Mouse (Mus musculus) kidney, postnatal 0 days (tissue): Measurements from ENCODE around the gene Cmip. TPM values are rescaled to one million over a fixed set of nuclear protein-coding genes. Genes with fewer than 3 reads are reported as not detected.

ENCODE experiments used
- ATAC-seq: fragments of 200-750 bp; cut with Nextera tagmentation; replicated peaks from 2 replicates; pipeline ENCODE4 v1.8.0; 2017; ENCODE audit warnings: low read depth, moderate number of reproducible peaks, moderate TSS enrichment, moderate library complexity; ENCODE audit not compliant: low FRiP score
- DNase-seq: peaks from one replicate; pipeline ENCODE4 v3.0.0-alpha.2; 2016; ENCODE audit warnings: low spot score
- H3K27ac ChIP-seq: fragments of 300-500 bp; sonication (generic); 2 replicates; pipeline ENCODE4 v1.5.1; 2014; ENCODE audit warnings: mild to moderate bottlenecking
- H3K27me3 ChIP-seq: fragments of 300-500 bp; sonication (generic); 2 replicates; pipeline ENCODE4 v1.6.1; 2014; ENCODE audit warnings: low read length, mixed read lengths; ENCODE audit not compliant: insufficient read depth
- H3K36me3 ChIP-seq: fragments of 300-500 bp; sonication (generic); 2 replicates; pipeline ENCODE4 v1.6.1; 2014; ENCODE audit warnings: low read length, mixed read lengths; ENCODE audit not compliant: insufficient read depth
- H3K4me1 ChIP-seq: fragments of 300-500 bp; sonication (generic); replicated peaks from 2 replicates; pipeline ENCODE4 v1.6.1; 2014; ENCODE audit warnings: antibody characterized with exemption, low read length, mixed read lengths; ENCODE audit not compliant: insufficient read depth
- H3K4me2 ChIP-seq: fragments of 300-500 bp; sonication (generic); 2 replicates; pipeline ENCODE4 v1.6.1; 2014; ENCODE audit warnings: mild to moderate bottlenecking, low read length, moderate library complexity, mixed read lengths
- H3K4me3 ChIP-seq: fragments of 300-500 bp; sonication (generic); replicated peaks from 2 replicates; pipeline ENCODE4 v1.5.1; 2014; ENCODE audit warnings: low read depth, low read length
- H3K9ac ChIP-seq: fragments of 300-500 bp; sonication (generic); 2 replicates; pipeline ENCODE4 v1.6.1; 2014; ENCODE audit warnings: low read depth, low read length
- H3K9me3 ChIP-seq: fragments of 300-500 bp; sonication (generic); replicated peaks from 2 replicates; pipeline ENCODE4 v1.6.1; 2016; ENCODE audit warnings: low read length, inconsistent platforms, mixed read lengths
- CTCF ChIP-seq: IDR thresholded peaks from 2 replicates; pipeline ENCODE4 v1.5.1; 2016; ENCODE audit warnings: antibody characterized with exemption, low read depth, mild to moderate bottlenecking, moderate library complexity
- WGBS: fragments of 180-500 bp; shearing (Covaris S2); extraction: QIAGEN DNeasy Blood & Tissue Kit; methylation state at CpG from one replicate; pipeline ENCODE4 v1.1.7; 2014; 5-methylcytosine and 5-hydroxymethylcytosine counted together
- polyA plus RNA-seq: library from polyadenylated mRNA; unstranded; fragments of >200 nt; fragmentation: Nextera tagmentation; extraction: Ambion mirVana; gene quantifications from 2 replicates; pipeline ENCODE4 v1.2.1, GENCODE M21; 2015

Gene Cmip
- polyA plus RNA-seq, 1 experiment from 2014 or later, result 36.8 TPM

DNA sequence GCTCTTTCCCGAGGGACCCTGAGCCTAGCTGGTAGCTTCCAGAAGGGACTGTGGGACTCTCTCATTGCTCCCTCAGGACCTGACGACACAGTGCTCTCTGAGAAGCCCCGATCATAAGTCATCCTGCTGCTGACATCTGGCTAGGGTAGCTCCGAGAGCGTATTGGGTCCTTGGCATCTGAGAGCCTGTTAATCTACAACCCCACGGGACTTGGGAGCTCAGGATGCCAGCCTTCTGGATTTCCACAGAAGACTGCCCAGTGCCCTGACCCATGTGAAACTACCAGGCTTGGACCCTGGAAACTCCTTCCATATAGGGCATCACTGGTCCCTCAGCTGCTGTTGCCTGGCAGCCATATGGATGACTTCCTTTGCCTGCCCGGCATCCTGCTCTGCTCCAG lies 43.3 kb downstream of the Cmip start:
- TF ChIP-seq CTCF, result no peak

GRCm38 (mm10) chr8:117301457-117302041 lies 44.7 kb downstream of the Cmip start:
- ATAC-seq (no peak), DNase-seq (no peak)
- H3K4me1 ChIP-seq, result peaks cover 42% of the 10 kb centered on the region
- H3K9me3 ChIP-seq, result no peaks in the 10 kb centered on the region
- H3K36me3 ChIP-seq, result no peaks in the 10 kb centered on the region
- H3K4me3 ChIP-seq, result no peak overlapping the region
- no peak overlapping the region for H3K9ac ChIP-seq
- no peak for TF ChIP-seq CTCF
- no peaks in the 10 kb centered on the region for H3K27me3 ChIP-seq
- H3K27ac ChIP-seq, result no peak overlapping the region
- no peak overlapping the region for H3K4me2 ChIP-seq
- 90% methylated on average over 12 of the region's 12 CpGs for WGBS

More for the DNA sequence above, 43.3 kb downstream of the Cmip start:
- no peak overlapping the region for H3K4me3 ChIP-seq
- no peak overlapping the region for H3K9ac ChIP-seq
- no peaks in the 10 kb centered on the region for H3K36me3 ChIP-seq
- no peaks in the 10 kb centered on the region for H3K27me3 ChIP-seq
- 31% methylated on average over 7 of the region's 7 CpGs for WGBS
- no peak for DNase-seq
- peaks cover 42% of the 10 kb centered on the region for H3K4me1 ChIP-seq
- no peak overlapping the region; the same call in 1 of the 2 replicates for H3K27ac ChIP-seq
- H3K4me2 ChIP-seq, result no peak overlapping the region
- H3K9me3 ChIP-seq, result no peaks in the 10 kb centered on the region
- ATAC-seq, result peak; percentile 49

- ATAC-seq, result no peak
- Histone ChIP-seq H3K36me3 (no peaks in the 10 kb centered on the region), H3K9me3 (no peaks in the 10 kb centered on the region), H3K9ac (no peak overlapping the region), H3K27me3 (no peaks in the 10 kb centered on the region), H3K4me2 (no peak overlapping the region), H3K4me1 (peaks cover 42% of the 10 kb centered on the region), H3K27ac (no peak overlapping the region), H3K4me3 (no peak overlapping the region)
- DNase-seq, result no peak
- no peak for TF ChIP-seq CTCF
- WGBS, result 82% methylated on average over 11 of the region's 11 CpGs
Observed at GRCm38 (mm10) chr8:117302072-117302471, 45.2 kb downstream of the Cmip start.

DNA sequence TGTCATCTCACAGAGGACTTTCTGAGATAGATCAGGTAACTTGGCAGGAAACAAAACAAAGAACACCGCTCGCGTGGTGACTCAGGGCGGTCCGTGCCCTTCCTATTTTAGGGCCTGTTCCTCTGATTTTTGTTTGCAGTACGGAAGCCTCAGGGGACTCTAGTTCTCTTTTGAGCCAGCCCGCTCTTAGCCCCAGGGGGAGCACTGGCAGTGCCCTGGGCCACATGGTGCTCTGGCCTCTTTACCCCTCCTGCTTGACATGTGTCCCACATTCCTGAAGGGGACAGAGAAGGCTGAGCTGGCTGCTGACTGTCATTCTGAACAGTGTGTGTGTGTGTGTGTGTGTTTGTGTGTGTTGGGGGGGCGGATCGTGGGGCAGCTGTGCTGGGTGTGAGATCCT lies 46.8 kb downstream of the Cmip start:
- WGBS, result 37% methylated on average over 9 of the region's 9 CpGs
- H3K9me3 ChIP-seq, result no peaks in the 10 kb centered on the region
- no peak overlapping the region for H3K9ac ChIP-seq
- no peaks in the 10 kb centered on the region for H3K27me3 ChIP-seq
- ATAC-seq, result no peak
- no peak for DNase-seq
- no peaks in the 10 kb centered on the region for H3K36me3 ChIP-seq
- no peak for TF ChIP-seq CTCF
- H3K4me1 ChIP-seq, result peaks cover 47% of the 10 kb centered on the region
- H3K4me2 ChIP-seq, result no peak overlapping the region
- H3K4me3 ChIP-seq, result no peak overlapping the region
- H3K27ac ChIP-seq, result peak overlapping the region; percentile 34

DNA sequence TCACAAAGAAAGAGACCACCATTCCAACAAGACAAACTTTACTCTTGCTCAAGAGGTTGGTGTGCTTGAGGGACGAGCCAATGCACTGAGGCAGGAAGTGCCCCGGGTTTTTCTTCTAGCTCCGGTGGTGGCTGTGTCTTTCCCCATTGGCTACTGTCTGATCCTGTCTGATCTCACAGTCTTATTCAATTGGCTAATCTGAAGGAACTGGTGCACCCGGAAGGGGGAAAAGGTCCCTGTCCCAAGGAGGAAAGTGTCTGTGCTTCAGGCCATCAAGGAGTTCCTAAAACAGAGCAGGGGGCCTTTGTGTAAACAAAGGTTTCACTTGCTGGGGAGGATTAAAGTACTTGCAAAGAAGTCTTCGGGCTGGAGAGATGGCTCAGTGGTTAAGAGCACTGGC lies 48.5 kb downstream of the Cmip start:
- no peak for TF ChIP-seq CTCF

GRCm38 (mm10) chr8:117306756-117307155 lies 49.9 kb downstream of the Cmip start:
- Histone ChIP-seq H3K9ac (no peak overlapping the region), H3K9me3 (no peaks in the 10 kb centered on the region), H3K4me2 (no peak overlapping the region), H3K4me3 (no peak overlapping the region), H3K27ac (0 out of 2 replicates have a peak overlapping the region, but pooled peaks have one; percentile 5), H3K27me3 (no peaks in the 10 kb centered on the region), H3K36me3 (no peaks in the 10 kb centered on the region), H3K4me1 (peaks cover 31% of the 10 kb centered on the region)
- DNase-seq (no peak), ATAC-seq (no peak)
- no peak for TF ChIP-seq CTCF
- WGBS, result 89% methylated on average over 7 of the region's 7 CpGs

More for the DNA sequence above, 48.5 kb downstream of the Cmip start:
- peaks cover 37% of the 10 kb centered on the region for H3K4me1 ChIP-seq
- no peak overlapping the region for H3K27ac ChIP-seq
- WGBS, result 58% methylated on average over 5 of the region's 5 CpGs
- H3K9ac ChIP-seq, result no peak overlapping the region
- no peak overlapping the region for H3K4me3 ChIP-seq
- no peaks in the 10 kb centered on the region for H3K36me3 ChIP-seq
- ATAC-seq (no peak), DNase-seq (no peak)
- no peak overlapping the region for H3K4me2 ChIP-seq
- H3K9me3 ChIP-seq, result no peaks in the 10 kb centered on the region
- H3K27me3 ChIP-seq, result no peaks in the 10 kb centered on the region

DNA sequence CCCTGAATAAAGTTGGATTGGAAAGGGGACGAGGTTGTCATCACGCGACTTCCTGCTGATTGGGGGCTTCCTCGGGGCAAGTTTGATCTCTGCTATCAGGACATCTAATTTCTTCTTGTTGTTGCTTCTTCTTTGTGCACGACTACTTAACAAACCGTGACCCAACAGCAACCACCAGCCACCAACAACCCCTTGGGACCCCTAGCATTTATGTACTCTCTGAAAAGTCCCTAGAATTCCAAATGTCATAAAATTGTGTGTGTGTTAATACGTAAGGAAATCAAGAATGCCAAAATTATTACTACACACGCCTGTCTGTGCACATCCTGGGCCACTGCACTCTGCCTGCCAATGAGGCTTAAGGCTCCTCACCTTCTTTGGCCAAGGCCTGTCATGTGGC lies 50.4 kb downstream of the Cmip start:
- Histone ChIP-seq H3K36me3 (no peaks in the 10 kb centered on the region), H3K9ac (no peak overlapping the region), H3K4me1 (peaks cover 31% of the 10 kb centered on the region), H3K27me3 (no peaks in the 10 kb centered on the region), H3K4me2 (no peak overlapping the region), H3K9me3 (no peaks in the 10 kb centered on the region), H3K27ac (peak overlapping the region; percentile 84; the same call in 1 of the 2 replicates), H3K4me3 (no peak overlapping the region)
- ATAC-seq (no peak), DNase-seq (no peak)
- no peak for TF ChIP-seq CTCF
- 61% methylated on average over 8 of the region's 8 CpGs for WGBS
